Mouse (Mus musculus): ENCODE data around the gene Acbd4. TPM values are rescaled to one million over a fixed set of nuclear protein-coding genes. Genes with fewer than 3 reads are reported as not detected.

Acbd4 gene
- polyA plus RNA-seq, 1 experiment from 2014 or later: 10.1 TPM

GRCm38 (mm10) chr11:103105810-103106209, 4.3 kb downstream of the Acbd4 start:
- DNase-seq (ENCODE audit: low spot score): no peak
- Histone ChIP-seq H3K4me3 (no peak overlapping the region), H3K27ac (replicated peaks) (no peak overlapping the region), H3K9me3 (no peaks in the 10 kb centered on the region), H3K27me3 (replicated peaks; ENCODE audit: low read depth, poor library complexity, severe bottlenecking) (peaks cover 54% of the 10 kb centered on the region), H3K36me3 (replicated peaks) (no peaks in the 10 kb centered on the region), H3K4me1 (peaks cover 46% of the 10 kb centered on the region)
- WGBS: 85% methylated on average over 6 of the region's 6 CpGs

DNA sequence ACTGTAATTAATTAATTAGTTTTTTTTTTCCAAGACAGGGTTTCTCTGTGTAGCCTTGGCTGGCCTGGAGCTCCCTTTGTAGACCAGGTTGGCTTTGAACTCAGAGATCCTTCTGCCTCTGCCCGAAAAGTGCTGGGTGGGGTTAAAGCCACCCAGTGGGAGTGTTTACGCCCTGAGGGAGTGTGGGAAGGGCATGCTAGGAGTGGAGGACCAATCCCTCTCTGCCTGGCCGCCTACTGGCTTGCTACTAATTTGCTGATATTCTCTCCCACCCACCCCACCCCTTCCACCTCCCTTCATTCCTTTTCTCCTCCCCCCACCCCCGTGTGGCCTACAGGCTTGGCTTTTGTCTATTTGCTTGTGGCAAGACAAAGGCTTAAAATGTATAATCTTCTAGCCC, 4.9 kb downstream of the Acbd4 start:
- Histone ChIP-seq H3K9me3 (no peaks in the 10 kb centered on the region), H3K36me3 (replicated peaks) (no peaks in the 10 kb centered on the region), H3K4me1 (peaks cover 44% of the 10 kb centered on the region), H3K4me3 (no peak overlapping the region), H3K27me3 (replicated peaks; ENCODE audit: low read depth, poor library complexity, severe bottlenecking) (peaks cover 54% of the 10 kb centered on the region), H3K27ac (replicated peaks) (no peak overlapping the region)
- DNase-seq (ENCODE audit: low spot score): no peak
- WGBS: 73% methylated on average over 4 of the region's 4 CpGs

GRCm38 (mm10) chr11:103111301-103111700, 9.8 kb downstream of the Acbd4 start:
- 14% methylated on average over 10 of the region's 10 CpGs for WGBS
- peaks cover 40% of the 10 kb centered on the region for H3K27me3 ChIP-seq (replicated peaks; ENCODE audit: low read depth, poor library complexity, severe bottlenecking)
- H3K4me3 ChIP-seq: peak overlapping the region; percentile 57
- peak overlapping the region; percentile 82 for H3K27ac ChIP-seq (replicated peaks)
- H3K4me1 ChIP-seq: peaks cover 33% of the 10 kb centered on the region
- no peaks in the 10 kb centered on the region for H3K9me3 ChIP-seq
- DNase-seq (ENCODE audit: low spot score): no peak
- H3K36me3 ChIP-seq (replicated peaks): no peaks in the 10 kb centered on the region

- peak; percentile 78 for DNase-seq (ENCODE audit: low spot score)
- Histone ChIP-seq H3K27ac (replicated peaks) (peak overlapping the region; percentile 82), H3K4me1 (peaks cover 38% of the 10 kb centered on the region), H3K9me3 (no peaks in the 10 kb centered on the region), H3K36me3 (replicated peaks) (no peaks in the 10 kb centered on the region), H3K4me3 (peak overlapping the region; percentile 57), H3K27me3 (replicated peaks; ENCODE audit: low read depth, poor library complexity, severe bottlenecking) (peaks cover 40% of the 10 kb centered on the region)
- 1% methylated on average over 28 of the region's 28 CpGs for WGBS
Observed at GRCm38 (mm10) chr11:103111881-103112551, 10.5 kb downstream of the Acbd4 start.

DNA sequence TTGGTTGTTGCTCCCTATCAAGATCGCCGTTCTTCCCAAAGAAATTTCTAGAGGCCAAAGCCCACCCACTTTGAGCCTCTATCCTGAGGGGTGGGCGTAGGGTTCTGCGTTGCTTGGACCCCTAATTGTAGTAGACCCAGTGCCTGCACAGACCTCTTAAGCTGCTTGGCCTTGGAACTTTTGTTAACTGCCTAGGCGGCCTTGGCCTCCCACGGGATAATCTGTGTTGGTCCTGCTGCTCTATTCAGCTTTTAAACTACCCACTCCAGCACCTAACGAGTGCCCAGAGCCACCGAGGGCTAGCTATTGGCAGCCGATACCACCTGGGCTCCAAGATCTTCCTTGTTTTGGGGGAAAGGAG, 11.1 kb downstream of the Acbd4 start:
- WGBS: 9% methylated on average over 9 of the region's 9 CpGs
- Histone ChIP-seq H3K9me3 (no peaks in the 10 kb centered on the region), H3K27ac (replicated peaks) (peak overlapping the region; percentile 82), H3K4me3 (peak overlapping the region; percentile 57), H3K4me1 (peaks cover 43% of the 10 kb centered on the region), H3K36me3 (replicated peaks) (no peaks in the 10 kb centered on the region), H3K27me3 (replicated peaks; ENCODE audit: low read depth, poor library complexity, severe bottlenecking) (peaks cover 40% of the 10 kb centered on the region)
- DNase-seq (ENCODE audit: low spot score): no peak

DNA sequence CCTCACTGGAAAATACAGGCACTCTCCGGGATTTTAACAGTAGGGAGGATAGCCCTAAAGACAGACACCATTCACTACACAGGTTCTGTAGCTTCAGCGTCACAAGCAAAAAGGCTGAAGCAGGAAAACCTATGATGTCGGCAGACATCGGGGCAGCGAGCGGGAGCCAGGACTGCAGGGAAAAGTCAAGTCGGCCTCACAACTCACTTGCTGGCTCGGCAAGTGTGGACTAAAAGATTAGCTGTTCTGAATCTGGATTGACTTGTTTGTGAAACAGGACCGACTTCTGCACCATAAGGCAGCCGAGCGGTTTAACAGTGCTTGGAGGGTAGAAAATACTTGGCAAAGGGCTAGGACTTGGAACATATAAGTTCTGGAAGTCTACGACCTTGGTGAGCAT, 11.5 kb downstream of the Acbd4 start:
- Histone ChIP-seq H3K27ac (replicated peaks) (0 out of 2 replicates have a peak overlapping the region, but pooled peaks have one; percentile 82), H3K4me3 (peak overlapping the region; percentile 57; the same call in 1 of the 2 replicates), H3K36me3 (replicated peaks) (no peaks in the 10 kb centered on the region), H3K9me3 (no peaks in the 10 kb centered on the region), H3K27me3 (replicated peaks; ENCODE audit: low read depth, poor library complexity, severe bottlenecking) (peaks cover 40% of the 10 kb centered on the region), H3K4me1 (peaks cover 48% of the 10 kb centered on the region)
- WGBS: 30% methylated on average over 12 of the region's 12 CpGs
- DNase-seq (ENCODE audit: low spot score): no peak

GRCm38 (mm10) chr11:103113771-103114170, 12.3 kb downstream of the Acbd4 start:
- WGBS: 66% methylated on average over 4 of the region's 4 CpGs
- H3K27ac ChIP-seq (replicated peaks): no peak overlapping the region
- no peak for DNase-seq (ENCODE audit: low spot score)
- peaks cover 44% of the 10 kb centered on the region for H3K27me3 ChIP-seq (replicated peaks; ENCODE audit: low read depth, poor library complexity, severe bottlenecking)
- H3K36me3 ChIP-seq (replicated peaks): no peaks in the 10 kb centered on the region
- H3K4me3 ChIP-seq: no peak overlapping the region
- peaks cover 56% of the 10 kb centered on the region for H3K4me1 ChIP-seq
- H3K9me3 ChIP-seq: no peaks in the 10 kb centered on the region

DNA sequence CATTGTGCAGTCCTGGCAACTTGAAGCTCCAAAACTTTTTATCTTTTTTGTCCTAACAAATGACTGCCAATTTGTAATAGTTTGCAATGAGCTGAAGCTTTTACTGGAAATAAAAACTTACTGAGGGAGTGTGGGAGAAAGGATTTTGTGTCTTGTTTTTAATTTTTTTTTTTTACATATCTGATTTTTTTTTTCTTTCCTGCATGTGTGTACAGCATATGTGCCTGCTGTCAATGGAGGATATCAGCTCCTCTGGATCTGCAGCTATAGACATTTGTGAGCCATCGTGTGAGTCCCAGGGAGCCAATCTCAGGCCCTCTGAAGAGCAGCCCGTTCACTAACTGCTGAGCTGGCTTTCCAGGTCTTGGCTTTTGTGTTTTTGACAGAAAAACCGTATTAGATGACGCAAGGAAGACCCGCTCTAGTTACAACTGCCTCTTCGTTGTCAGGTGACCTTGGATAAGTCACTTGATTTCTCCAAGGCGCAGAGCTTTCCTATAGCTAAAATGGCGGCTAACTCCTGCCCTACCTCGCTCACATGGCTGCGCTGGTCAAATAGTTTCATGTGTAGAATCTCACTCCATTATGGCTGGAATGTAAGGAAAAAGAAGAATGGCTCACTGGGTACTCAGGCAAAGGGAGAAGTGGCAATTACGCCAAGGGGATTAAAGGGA, 12.9 kb downstream of the Acbd4 start:
- peaks cover 58% of the 10 kb centered on the region for H3K4me1 ChIP-seq
- H3K27me3 ChIP-seq (replicated peaks; ENCODE audit: low read depth, poor library complexity, severe bottlenecking): peaks cover 44% of the 10 kb centered on the region
- H3K27ac ChIP-seq (replicated peaks): peak overlapping the region; percentile 96
- H3K9me3 ChIP-seq: no peaks in the 10 kb centered on the region
- H3K4me3 ChIP-seq: peak overlapping the region; percentile 76
- H3K36me3 ChIP-seq (replicated peaks): no peaks in the 10 kb centered on the region
- WGBS: 84% methylated on average over 11 of the region's 11 CpGs
- DNase-seq (ENCODE audit: low spot score): no peak

DNA sequence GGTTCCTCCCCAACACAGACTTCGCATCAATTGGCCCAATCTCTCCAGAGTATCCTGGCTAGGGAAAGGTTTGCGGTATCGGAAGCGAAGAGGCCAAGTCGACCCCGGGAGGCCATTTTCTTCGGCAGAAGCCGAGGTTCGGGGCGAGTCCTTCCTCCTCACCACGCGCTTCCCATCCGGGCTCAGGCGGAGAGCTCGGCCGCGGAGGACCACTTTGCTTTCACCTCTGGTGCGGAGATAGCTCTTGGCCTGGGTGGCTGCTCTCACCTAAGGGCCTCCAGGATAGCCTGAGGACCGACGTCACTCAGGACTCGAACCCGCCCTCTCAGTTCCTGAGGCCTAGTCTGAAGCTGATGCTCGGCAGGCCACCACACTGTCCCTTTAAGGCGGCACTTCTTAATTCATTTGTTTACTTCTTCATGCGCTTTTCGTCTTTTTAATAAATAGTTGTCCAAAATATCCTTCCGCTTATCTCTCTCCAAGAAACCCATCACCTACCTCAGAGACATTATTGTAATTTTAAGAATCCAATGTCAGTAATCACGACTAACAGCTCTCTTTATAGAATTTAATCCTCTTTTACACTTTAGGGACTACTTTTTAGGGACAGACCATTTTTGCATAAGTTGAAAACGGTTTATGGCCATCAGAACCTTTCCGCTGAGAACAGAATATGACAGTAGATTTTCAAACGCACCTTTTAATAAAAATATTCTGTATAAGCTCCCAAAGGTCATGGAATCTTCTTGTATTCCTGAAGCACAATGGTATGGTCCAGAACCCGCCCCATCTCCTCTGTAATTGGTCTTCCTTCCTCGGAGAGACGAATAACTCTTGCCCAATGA, 13.9 kb downstream of the Acbd4 start:
- peaks cover 58% of the 10 kb centered on the region for H3K4me1 ChIP-seq
- H3K27ac ChIP-seq (replicated peaks): peak overlapping the region; percentile 96
- peak; percentile 85 for DNase-seq (ENCODE audit: low spot score)
- peaks cover 40% of the 10 kb centered on the region for H3K27me3 ChIP-seq (replicated peaks; ENCODE audit: low read depth, poor library complexity, severe bottlenecking)
- H3K9me3 ChIP-seq: no peaks in the 10 kb centered on the region
- no peaks in the 10 kb centered on the region for H3K36me3 ChIP-seq (replicated peaks)
- peak overlapping the region; percentile 76 for H3K4me3 ChIP-seq
- WGBS: under 1% methylated on average over 34 of the region's 34 CpGs

- WGBS: under 1% methylated on average over 53 of the region's 53 CpGs
- Histone ChIP-seq H3K27me3 (replicated peaks; ENCODE audit: low read depth, poor library complexity, severe bottlenecking) (peaks cover 32% of the 10 kb centered on the region), H3K9me3 (no peaks in the 10 kb centered on the region), H3K27ac (replicated peaks) (peak within 1 kb of the TSS; percentile 96), H3K36me3 (replicated peaks) (no peaks in the 10 kb centered on the region), H3K4me1 (peaks cover 56% of the 10 kb centered on the region), H3K4me3 (peak within 1 kb of the TSS; percentile 76)
- DNase-seq (ENCODE audit: low spot score): peak; percentile 100
Observed at GRCm38 (mm10) chr11:103116008-103116818, 14.7 kb downstream of the Acbd4 start, which contains the start of gene Hexim1. Gene Hexim1 (plus strand): TSS chr11:103116231.

- peaks cover 48% of the 10 kb centered on the region for H3K4me1 ChIP-seq
- no peaks in the 10 kb centered on the region for H3K9me3 ChIP-seq
- peak overlapping the region; percentile 96 for H3K27ac ChIP-seq (replicated peaks)
- H3K4me3 ChIP-seq: peak overlapping the region; percentile 76
- under 1% methylated on average over 35 of the region's 35 CpGs for WGBS
- no peaks in the 10 kb centered on the region for H3K36me3 ChIP-seq (replicated peaks)
- peaks cover 24% of the 10 kb centered on the region for H3K27me3 ChIP-seq (replicated peaks; ENCODE audit: low read depth, poor library complexity, severe bottlenecking)
- peak; percentile 81 for DNase-seq (ENCODE audit: low spot score)
Observed at GRCm38 (mm10) chr11:103116959-103117590, 15.6 kb downstream of the Acbd4 start.

Measured in embryonic facial prominence, embryonic 10.5 days (tissue).